Mouse (Mus musculus): ENCODE measurements around the gene Glipr1l3.
"Not testable (repeated sequence)": the region's sequence is repeated elsewhere in the genome, so short reads cannot be mapped to it uniquely, and the experiment has no call there.

Gene Glipr1l3

GRCm38 (mm10) chr10:112159882-112160560 lies at the start of gene Glipr1l3:
Glipr1l3 (minus strand) TSS chr10:112160327.
- DNase-seq = peak; percentile 5 to 36

- no peak for DNase-seq
These were observed 43.3 kb upstream of the Glipr1l3 start for GRCm38 (mm10) chr10:112203463-112203862.

GRCm38 (mm10) chr10:112193919-112194318 lies 33.8 kb upstream of the Glipr1l3 start:
- not testable (repeated sequence) for DNase-seq

GRCm38 (mm10) chr10:112177027-112177426 lies 16.9 kb upstream of the Glipr1l3 start:
- DNase-seq = not testable (repeated sequence)

GRCm38 (mm10) chr10:112163168-112163766 lies 3.1 kb upstream of the Glipr1l3 start, which contains the start of gene Caps2:
Caps2 (plus strand) TSS chr10:112163621.
- no peak for DNase-seq

GRCm38 (mm10) chr10:112139834-112140233 lies 20.3 kb downstream of the Glipr1l3 start:
- no peak for DNase-seq

- DNase-seq = no peak
These were observed 21.2 kb downstream of the Glipr1l3 start for GRCm38 (mm10) chr10:112138871-112139430.

GRCm38 (mm10) chr10:112138050-112138870 lies 21.9 kb downstream of the Glipr1l3 start:
- DNase-seq = no peak

- no peak for DNase-seq
These were observed 27.9 kb downstream of the Glipr1l3 start for GRCm38 (mm10) chr10:112132194-112132593.

GRCm38 (mm10) chr10:112127682-112128230 lies 32.4 kb downstream of the Glipr1l3 start:
- not testable (repeated sequence) for DNase-seq

GRCm38 (mm10) chr10:112125090-112125489 lies 35.0 kb downstream of the Glipr1l3 start:
- DNase-seq = not testable (repeated sequence)

- no peak for DNase-seq
These were observed 49.7 kb downstream of the Glipr1l3 start for GRCm38 (mm10) chr10:112110401-112110800.

GRCm38 (mm10) chr10:112105785-112106184 lies 54.3 kb downstream of the Glipr1l3 start:
- peak; percentile 7 to 62 for DNase-seq

All from spleen, adult 18-20 months (tissue).